Mouse (Mus musculus) heart, postnatal 25 days (tissue): ENCODE data around the gene Hsd11b2. TPM values are rescaled to one million over a fixed set of nuclear protein-coding genes. Genes with fewer than 3 reads are reported as not detected.

Experiments used
- DNase-seq: peaks from one replicate; pipeline ENCODE4 v3.0.0; 2022; ENCODE audit warnings: low spot score
- intact Hi-C: fragments of 180-260 bp; cut with DNase I; formaldehyde crosslinking; loops from one replicate; pipeline ENCODE4 v1.15.1; 2025
- total RNA-seq, 2 experiments: library from RNA; stranded (reverse); gene quantifications; 2 replicates each; pipeline ENCODE4 v1.2.3; 2021

Gene Hsd11b2
- total RNA-seq, 2 experiments from 2014 or later: 0.13 to 0.36 TPM

DNA sequence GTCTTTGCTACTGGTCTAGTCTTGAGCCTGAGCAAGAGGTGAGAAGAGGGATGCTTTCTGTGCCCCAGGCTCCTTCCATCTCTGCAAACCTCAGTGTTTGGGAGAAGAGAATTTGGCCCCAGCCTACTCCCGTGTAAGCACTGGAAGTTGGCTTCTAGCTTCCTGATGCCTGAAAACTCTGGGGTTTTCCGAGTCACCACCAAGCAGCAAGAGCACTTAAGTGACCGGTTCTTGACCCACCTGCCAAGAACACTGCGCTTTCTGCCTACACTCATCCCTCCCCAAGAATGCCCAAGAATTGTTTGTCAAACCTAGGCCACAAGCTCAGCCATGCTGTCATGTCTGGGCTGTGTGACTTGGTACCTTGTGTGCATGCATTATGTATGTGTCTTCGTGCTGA lies 2.0 kb downstream of the Hsd11b2 start:
- no peak for DNase-seq
- intact Hi-C loops: no loop called here

DNA sequence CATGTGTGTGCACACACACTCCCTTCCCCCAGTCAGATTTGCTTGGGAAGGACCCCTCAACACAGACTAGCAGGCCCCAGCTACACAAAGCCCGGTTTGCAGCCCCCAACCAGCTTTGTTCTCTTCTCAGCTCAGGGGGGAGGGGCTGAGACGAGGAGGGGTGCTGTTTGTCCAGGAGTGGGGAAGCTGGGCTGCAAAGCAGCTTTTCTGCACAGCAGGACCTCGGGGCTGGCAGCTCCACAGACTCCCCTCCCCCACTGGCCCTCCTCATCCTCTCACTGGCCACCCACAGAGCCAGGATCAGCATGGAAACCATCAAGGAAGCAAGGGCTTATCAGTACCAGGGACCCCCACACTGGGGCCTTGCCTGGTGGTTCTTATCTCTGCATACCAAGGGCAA lies 2.5 kb downstream of the Hsd11b2 start:
- intact Hi-C loops: no loop called here
- DNase-seq: no peak

DNA sequence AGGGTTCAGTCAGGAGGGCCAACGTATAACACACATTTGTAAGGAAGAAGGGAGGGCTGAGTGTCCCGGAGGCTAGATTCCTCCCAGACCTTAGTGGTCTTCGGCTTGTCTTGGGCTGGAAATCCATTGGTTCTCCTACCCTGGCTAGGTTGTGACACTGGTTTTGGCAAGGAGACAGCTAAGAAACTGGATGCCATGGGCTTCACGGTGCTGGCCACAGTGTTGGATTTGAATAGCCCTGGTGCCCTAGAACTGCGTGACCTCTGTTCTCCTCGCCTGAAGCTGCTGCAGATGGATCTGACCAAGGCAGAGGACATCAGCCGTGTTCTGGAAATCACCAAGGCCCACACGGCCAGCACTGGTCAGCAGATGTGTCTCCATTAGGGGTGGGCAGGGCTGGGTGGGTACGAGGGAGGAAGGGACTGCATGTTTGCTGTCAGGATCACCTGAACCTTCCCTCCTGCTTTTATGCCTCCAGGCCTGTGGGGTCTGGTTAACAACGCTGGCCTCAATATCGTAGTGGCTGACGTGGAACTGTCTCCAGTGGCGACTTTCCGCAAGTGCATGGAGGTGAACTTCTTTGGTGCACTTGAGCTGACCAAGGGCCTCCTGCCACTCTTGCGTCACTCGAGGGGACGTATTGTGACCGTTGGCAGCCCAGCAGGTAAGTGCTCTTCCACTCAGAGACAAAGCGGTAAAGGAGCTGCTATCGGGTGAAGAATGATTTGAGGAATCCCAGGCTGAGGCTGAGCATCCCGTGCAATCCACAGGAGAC lies 3.6 kb downstream of the Hsd11b2 start:
- intact Hi-C loops: no loop called here
- DNase-seq: no peak

DNA sequence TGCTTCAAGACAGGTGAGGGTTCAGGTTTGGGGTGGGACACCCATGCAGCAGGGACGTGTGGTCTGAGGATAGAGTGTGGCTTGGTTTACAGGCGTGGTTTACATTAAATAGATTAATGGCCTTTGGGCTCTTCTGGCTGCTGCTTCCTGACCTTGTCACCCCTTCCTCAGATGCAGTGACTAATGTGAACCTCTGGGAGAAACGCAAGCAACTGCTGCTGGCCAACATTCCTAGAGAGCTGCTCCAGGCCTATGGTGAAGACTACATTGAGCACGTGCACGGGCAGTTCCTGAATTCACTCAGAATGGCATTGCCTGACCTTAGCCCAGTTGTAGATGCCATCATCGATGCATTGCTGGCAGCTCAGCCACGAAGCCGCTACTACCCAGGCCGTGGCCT lies 4.3 kb downstream of the Hsd11b2 start:
- no peak for DNase-seq
- intact Hi-C loops: no loop called here

DNA sequence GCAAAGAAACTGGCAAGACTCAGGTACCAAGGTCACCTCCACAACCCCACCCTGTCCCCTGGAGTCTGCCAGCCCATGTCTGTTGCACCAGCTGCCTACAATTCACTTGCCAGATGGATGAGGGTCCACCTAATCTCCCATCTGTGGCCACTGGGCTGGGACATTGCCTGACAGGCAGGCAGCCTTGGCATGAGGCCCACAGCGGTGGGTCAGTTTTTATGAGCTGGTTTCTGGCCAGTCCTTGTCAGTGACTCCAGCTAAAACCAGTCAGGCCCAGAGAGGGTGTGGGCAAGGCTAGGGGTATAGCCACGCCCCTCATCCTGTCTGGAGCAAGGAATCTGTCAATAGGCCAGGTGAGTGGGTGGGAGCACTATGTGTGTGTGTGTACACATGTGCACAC lies 8.6 kb downstream of the Hsd11b2 start:
- no peak for DNase-seq
- intact Hi-C loops: no loop called here

DNA sequence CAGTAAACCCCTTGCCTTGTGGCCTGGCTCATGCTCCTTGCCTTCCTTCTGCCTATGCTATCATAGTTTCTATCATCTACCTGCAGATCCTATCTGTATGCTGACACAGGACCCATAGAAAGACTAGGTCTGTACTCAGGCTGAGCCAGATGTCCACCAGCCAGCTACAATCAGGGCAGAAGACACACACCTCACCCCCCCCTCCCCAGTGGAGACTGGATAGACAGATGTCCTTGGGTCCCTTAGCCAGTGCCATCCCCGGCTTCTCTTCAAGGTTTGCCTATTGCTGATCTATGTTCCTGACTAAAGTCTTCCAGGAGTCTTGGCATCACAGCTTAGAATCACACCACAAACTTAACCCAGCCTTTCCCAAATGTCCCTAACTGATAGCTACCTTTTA lies 9.7 kb downstream of the Hsd11b2 start:
- intact Hi-C loops: no loop called here
- DNase-seq: no peak

DNA sequence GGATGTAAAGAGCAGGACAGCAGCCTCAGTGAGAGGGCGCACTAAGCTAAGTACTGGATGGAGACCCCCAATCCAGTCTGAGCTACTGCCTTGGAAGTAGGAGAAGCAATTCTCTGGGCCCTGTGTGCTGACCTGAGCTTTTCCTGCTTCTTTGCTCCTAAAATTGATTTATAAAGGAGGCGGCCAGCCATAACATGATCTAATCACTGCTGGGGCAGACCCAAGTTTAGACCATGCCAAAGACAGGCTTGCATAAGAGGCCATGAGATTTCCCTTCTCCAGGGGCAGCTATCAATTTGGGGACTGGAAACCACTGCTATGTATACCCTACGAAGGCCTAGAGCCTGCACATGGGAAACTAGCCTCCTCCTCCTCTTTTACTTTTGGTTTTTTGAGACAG lies 10.7 kb downstream of the Hsd11b2 start:
- intact Hi-C loops: no loop called here
- no peak for DNase-seq

DNA sequence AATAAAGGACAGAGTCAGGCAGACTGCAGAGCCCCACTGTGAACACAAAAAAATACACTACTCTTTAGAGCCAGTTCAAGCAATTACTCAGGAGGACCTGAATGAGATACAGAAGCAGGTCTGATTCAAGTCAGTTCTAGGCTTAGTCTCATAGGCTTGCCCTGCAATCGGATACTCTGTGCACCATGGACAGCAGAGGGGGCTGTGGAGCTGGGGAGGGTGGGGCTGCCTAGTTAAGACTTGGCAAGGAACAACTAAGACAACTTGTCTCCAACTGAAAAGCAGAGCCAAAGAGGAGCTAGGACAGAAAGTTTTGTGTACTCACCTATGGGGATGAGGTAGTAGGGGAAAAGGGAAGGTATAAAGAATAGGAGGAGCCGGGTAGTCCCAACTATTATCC lies 13.2 kb downstream of the Hsd11b2 start:
- intact Hi-C loops: loop anchor here (2.0 to 5.0 kb wide), 2 partner anchors 13 to 49 kb away; partner anchors contain the start of gene Hsd11b2
- DNase-seq: peak; percentile 47

DNA sequence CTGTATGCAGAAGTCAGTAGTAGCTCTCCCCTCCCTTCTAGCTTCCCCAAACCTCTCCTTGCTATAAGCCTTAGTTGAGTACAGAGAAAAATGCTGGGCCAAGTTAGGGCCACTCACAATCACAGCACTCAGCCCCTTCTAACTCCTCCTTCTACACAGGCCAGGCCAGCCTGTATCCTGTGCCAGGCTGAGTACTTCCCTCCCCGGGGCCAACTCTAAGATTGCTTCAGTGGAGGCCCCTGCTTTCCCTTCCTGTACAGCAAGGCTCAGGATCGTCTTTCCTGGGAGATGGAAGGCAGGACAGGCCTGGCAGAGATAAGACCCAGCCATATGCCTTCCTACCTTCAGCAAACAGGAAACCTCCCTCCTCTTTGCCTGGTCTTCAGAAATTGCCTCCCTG lies 14.9 kb downstream of the Hsd11b2 start:
- intact Hi-C loops: loop anchor here (2.0 to 5.0 kb wide), 2 partner anchors 15 to 51 kb away; partner anchors contain the start of gene Hsd11b2
- DNase-seq: no peak

DNA sequence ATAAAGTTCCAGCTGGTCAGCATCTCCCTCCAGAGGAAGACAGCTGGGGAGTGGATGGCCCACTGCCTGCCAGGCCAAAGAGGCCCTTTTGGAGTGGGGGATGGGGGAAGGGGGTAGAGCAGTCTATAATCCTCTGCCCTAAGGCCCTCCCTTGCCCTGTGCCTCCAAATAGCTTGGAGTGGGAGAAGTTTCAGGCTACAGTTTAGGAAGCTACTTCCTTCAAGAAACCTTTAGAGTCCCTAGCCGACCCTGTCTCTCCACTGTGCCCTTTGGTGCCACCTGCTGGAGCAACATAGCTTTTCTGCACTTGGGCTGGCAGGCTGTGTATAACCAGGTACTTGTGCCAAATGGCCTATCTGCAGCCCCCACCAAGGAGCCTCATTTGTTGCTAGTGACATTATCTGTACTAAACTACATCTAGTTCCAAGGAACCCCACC lies 15.4 kb downstream of the Hsd11b2 start:
- intact Hi-C loops: loop anchor here (2.0 to 5.0 kb wide), 3 partner anchors 15 to 52 kb away; partner anchors contain the start of gene Hsd11b2

DNA sequence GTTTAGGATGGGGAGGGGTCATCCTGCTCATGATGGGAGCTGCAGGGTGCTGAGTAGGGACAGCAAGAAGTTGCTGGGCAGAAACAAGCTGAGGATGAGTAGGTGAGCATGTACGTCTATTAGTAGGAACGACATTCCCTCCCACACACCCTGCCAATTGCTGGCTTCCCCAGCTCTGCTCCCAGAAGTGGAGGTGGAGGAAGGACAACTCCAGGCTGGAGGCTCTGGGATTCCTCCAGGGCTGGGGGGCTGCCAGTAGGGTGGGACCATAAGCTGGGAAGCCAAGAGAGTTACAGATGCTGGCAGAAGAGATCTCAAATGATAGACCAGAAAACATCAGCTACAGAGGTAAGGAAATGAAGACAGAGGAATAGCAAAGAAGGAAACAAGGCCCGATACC lies 18.0 kb downstream of the Hsd11b2 start:
- DNase-seq: no peak
- intact Hi-C loops: no loop called here

More for the DNA sequence above, 15.4 kb downstream of the Hsd11b2 start:
- no peak for DNase-seq

DNA sequence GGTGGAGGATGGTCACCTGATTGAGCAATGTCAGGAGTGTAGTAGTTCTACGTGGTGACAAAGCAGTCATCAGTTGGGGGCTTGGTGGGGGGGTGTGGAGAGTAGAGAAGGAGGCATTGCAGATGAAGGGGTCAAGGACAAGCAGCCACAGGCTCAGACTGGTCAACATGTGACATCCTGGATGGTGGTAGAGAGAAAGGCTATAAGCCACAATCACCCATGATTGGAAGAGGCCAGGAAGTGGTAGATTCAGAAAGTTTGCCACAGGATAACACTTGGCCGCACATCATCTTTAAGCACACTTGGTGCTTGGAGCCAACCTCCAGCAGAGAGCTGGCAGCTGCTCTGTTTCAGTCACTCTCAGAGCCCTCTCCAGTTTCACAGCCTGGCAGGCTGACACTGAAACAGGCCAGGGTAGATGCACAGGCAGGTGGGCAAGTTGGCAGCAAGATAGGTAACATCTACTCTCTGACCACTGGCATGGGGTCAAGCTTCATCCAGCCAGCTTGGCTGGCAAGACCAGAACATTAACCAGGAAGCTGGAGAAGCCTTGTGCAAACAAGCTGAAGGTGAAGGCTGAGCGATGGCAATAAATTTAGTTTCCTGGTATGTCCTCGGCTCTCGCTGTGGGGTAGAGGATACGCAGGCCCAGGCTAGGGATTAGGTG lies 18.6 kb downstream of the Hsd11b2 start:
- no peak for DNase-seq
- intact Hi-C loops: no loop called here

DNA sequence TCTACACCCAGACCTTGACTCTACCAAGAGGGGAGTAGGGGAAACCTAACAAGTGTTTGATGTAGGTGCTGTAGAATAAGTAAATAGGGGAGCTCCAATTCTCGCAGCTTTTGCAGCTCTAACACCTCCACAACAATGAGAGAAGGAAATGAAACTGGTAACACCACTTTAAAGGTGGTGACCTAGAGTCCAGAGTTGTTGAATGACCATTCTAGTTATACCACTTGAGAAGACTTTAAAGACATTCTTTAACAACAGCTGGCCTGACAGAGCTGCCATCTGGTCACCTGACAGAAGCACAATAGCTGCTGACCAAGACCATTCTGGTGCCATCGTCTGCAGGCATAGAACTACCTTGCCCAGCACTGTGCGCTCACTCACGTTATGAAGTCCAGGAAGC lies 20.4 kb downstream of the Hsd11b2 start:
- intact Hi-C loops: no loop called here
- DNase-seq: no peak

DNA sequence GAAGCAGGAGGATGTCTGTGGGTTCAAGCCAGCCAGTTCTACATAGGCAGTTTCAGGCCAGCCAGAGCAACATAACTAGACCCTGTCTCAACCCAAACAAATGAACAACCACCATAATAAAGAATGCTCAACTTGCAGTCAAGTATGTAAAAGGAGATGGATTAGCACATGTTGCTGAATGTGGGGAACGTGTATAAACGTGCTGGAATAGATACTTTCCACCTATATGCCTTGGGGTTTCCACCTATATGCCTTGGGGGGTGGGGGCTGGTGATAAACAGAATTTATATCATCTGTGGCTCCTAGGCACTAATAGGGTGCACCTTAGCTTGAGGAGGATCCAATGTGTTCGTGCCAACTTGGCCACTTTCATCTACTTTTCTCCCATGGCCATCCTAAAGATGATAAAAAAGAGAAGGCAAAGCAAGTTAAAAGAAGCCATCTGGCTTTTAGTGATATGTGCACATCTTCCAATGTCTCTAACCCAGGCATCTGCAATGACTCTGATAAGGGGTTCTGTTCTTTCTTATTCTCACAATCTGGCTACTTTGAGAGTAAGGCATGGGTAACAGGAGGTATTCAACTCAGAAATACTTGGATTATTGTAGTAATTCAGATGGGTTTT lies 23.6 kb downstream of the Hsd11b2 start:
- DNase-seq: no peak
- intact Hi-C loops: no loop called here

DNA sequence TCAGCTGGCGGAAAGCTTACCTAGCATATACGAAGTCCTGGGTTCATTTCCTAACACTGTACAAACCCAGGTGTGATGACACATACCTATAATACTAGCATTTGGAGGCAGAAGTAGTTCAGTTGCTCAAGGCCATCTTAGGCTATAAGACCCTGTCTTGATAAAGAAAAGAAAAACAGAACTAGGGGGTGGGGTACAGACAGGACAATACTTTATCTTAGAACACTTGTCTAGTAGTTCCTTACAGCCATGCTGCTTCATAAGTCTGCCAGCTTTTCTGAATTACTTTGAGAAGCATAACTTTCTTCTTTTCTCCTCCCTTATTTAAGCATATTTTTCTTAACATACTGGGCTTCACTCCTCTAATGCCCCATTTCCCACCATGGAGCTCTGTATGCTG lies 24.3 kb downstream of the Hsd11b2 start:
- no peak for DNase-seq
- intact Hi-C loops: no loop called here

DNA sequence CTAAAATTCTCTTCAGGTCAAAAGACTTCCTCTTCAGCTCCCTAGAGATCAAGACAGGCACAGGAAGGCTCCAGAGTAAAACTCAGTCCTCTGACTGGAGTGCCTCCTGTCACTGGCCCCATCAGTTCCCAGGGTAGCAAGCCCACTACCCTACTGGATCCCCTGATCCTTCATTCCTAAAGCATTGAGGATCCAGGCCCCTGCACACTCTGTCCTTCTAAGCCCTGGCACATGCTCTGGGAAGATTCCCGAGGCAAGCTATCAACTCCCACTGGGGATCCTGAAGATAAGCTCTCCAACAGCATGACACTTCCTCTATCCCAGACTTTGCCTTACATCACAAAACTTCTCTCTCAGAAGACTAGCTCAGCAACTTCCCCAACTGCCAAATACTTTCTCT lies 25.1 kb downstream of the Hsd11b2 start:
- no peak for DNase-seq

DNA sequence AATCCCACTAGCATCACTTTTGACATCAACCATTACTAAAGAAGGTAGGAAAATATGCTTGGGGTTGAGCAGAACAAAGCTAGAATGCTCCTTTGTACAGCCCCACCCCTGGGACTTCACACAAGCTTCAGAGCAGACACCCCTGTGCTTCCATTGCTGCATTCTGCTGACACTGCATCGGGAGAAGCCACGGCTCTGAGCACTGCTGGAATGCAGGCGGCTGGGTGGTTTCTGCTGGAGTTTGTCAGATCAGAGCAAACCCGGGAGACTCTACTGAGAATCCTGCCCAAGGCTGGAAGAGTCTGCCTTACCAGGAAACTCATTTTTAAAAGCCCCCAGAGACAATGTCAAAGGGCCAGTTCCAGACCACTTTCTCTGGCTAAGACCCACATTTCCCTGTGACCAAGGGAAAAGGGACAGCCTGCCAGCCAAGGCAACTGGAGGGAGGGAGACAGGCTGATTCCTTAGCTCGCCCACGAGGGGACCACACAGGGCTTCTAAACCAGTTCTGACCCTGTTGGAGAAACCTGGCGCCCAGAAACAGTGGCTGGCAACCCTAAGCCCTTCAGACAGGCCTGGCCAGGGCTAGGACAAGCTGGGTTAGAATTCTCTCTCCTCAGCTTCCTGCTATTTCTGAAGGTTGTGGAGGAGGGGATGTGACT lies 26.1 kb downstream of the Hsd11b2 start:
- intact Hi-C loops: no loop called here
- DNase-seq: peak; percentile 21

More for the DNA sequence above, 25.1 kb downstream of the Hsd11b2 start:
- intact Hi-C loops: no loop called here

DNA sequence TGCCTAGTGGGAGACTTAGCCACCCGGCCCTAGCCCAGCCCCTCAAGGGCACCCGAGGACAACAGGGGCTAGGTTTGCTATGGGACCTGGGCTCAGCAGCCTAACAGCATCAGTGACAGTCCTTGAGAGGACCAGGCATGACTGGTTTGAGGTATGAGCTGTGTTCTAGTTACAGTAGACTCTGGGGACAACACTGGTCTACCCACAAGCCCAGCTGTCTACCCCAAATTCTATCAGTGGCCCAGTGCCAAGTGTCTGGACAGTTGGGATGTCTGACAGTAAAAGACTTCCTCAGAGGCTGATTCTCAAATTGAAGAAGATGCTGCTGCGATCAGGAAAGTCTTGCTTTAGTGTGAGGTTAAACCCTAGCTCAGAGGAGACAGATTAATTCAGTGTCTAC lies 26.7 kb downstream of the Hsd11b2 start:
- DNase-seq: no peak
- intact Hi-C loops: no loop called here

DNA sequence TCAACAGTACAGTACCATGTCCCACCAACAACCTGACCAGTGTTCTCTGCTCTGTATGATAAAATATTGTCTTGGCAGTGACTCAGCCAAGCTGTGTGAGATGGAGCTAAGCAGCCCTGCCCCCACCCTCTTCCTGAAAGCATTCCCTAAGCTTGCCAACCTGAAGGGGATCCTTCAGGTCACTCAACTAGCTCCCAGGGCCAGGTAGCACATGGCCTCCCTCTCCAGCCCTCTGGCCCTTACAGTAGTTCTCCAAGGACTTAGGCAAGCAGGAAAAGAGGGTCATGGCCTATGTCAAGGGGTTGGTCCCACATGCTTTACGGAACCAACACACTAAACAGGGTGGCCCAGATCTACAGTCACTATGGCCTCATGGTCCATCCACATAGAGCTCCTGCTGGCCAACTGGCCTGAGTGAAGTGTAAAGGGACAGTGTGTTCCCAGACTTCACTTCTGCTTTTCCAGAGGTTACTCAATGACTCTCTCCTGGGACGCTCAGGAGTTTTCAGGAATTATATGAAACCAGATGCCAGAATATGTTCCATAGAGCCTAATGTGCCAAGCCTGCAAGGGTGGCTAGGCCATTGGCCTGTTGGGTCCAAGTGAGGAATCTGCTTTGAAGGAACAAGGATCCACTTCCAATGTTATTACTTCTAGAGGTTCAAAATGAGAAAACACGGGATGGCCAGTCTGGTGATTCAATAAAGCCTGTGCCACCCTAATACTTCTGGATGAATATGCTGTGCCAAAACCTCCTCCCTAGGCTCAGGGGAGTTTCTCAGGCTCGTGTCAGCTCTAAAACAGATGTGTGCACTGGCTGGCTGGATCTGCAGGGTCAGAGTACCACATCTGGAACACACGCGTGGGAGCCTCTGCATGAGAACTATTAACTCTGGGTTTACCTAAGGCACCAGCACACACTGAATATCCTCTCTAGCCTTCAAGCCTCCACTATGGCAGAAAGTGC lies 28.1 kb downstream of the Hsd11b2 start:
- intact Hi-C loops: no loop called here
- peak; percentile 33 for DNase-seq
